Mouse (Mus musculus): ENCODE results near the gene Prkag3.

The Prkag3 gene

DNA sequence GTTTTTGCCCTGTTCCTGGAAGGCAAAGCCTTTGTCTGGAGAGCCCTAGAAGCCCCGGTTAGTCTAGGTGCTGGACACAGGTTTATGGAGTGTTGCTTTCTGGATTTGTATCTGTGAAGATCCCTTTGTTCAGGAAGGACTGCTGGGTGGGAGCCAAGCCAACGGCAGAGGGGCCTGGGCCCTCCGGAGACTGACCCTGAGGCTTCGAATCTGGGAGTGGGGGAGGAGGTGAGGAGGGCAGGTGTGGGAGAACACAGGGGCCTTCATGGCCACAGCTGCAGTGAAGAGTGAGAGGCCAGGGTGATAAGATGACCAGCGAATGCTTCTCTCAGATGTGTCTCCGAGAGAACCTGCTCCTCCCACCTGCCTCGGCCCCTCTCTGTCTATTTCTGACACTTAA is 25.0 kb upstream of the Prkag3 start:
- DNase-seq (ENCODE audit: low read depth, low spot score), result no peak
- no peaks in the 10 kb centered on the region; the same call in none of the 2 replicates for H3K27me3 ChIP-seq (ENCODE audit: control insufficient read depth, insufficient read depth, low read length, poor library complexity, severe bottlenecking)
- H3K36me3 ChIP-seq (ENCODE audit: control insufficient read depth, insufficient read depth, low read length, poor library complexity, severe bottlenecking), result no peaks in the 10 kb centered on the region

DNA sequence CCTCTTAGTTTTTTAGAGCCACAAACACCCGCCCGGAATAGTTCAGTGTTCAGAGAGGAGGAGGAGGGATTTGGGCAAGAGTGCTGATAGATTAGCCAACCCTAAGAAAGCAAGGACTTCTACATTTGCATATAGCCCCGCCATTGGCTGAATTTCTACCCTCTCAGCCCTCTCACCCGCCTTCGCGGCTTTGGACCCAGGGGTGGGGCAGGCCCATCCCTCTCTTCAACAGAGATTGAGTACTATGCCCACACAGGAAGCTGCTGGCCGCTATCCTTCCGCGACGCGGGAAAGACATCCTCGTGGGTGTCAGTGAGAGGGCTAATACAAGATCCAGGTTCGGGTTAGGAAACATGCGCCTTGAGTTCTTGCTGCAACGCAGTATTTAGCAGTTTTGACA is 24.1 kb upstream of the Prkag3 start:
- no peaks in the 10 kb centered on the region for H3K36me3 ChIP-seq (ENCODE audit: control insufficient read depth, insufficient read depth, low read length, poor library complexity, severe bottlenecking)
- no peaks in the 10 kb centered on the region; the same call in none of the 2 replicates for H3K27me3 ChIP-seq (ENCODE audit: control insufficient read depth, insufficient read depth, low read length, poor library complexity, severe bottlenecking)
- peak; percentile 50 for DNase-seq (ENCODE audit: low read depth, low spot score)

DNA sequence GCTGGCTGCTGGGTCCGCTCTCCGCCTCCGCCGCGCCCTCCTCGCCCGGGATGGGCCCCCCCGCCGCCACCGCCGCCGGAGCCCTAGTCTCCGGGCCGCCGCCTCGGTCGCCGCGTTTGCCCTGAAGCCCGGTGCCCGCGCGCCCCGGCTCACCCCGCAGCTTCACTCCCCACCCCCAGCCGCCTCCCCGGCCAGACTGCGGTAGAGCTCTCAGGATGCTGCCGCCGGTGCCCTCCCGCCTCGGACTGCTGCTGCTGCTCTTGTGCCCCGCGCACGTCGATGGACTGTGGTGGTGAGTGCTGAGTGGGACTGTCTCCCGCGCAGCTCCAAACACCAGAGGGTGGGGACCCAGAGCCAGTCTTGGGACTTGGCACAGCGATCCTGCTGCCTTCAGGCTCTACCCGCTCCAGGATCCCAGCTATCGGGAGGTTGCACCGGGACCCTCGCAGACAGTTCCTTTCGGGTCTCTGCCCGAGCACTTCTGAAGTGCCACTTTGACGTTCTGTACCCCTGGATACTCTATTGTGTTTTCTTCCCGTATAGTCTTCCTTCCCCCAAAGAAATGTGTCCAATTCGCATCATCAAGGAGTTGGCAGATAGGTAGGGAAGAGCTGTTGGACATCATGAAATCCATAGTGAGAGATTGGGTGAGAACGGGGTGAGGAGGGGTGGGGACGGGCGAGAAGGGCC is 23.1 kb upstream of the Prkag3 start:
- DNase-seq (ENCODE audit: low read depth, low spot score), result no peak
- H3K36me3 ChIP-seq (ENCODE audit: control insufficient read depth, insufficient read depth, low read length, poor library complexity, severe bottlenecking), result no peaks in the 10 kb centered on the region
- no peaks in the 10 kb centered on the region; the same call in none of the 2 replicates for H3K27me3 ChIP-seq (ENCODE audit: control insufficient read depth, insufficient read depth, low read length, poor library complexity, severe bottlenecking)

- Histone ChIP-seq H3K27me3 (ENCODE audit: control insufficient read depth, insufficient read depth, low read length, poor library complexity, severe bottlenecking) (no peaks in the 10 kb centered on the region; the same call in none of the 2 replicates), H3K36me3 (ENCODE audit: control insufficient read depth, insufficient read depth, low read length, poor library complexity, severe bottlenecking) (no peaks in the 10 kb centered on the region)
- DNase-seq (ENCODE audit: low read depth, low spot score), result no peak
Measured at GRCm38 (mm10) chr1:74771845-74771930, 22.7 kb upstream of the Prkag3 start, which contains the start of gene Wnt6. Wnt6 (plus strand) TSS chr1:74771892.

GRCm38 (mm10) chr1:74771467-74771844 is 22.4 kb upstream of the Prkag3 start:
- no peaks in the 10 kb centered on the region; the same call in none of the 2 replicates for H3K27me3 ChIP-seq (ENCODE audit: control insufficient read depth, insufficient read depth, low read length, poor library complexity, severe bottlenecking)
- no peaks in the 10 kb centered on the region for H3K36me3 ChIP-seq (ENCODE audit: control insufficient read depth, insufficient read depth, low read length, poor library complexity, severe bottlenecking)
- DNase-seq (ENCODE audit: low read depth, low spot score), result no peak

- DNase-seq (ENCODE audit: low read depth, low spot score), result no peak
- Histone ChIP-seq H3K27me3 (ENCODE audit: control insufficient read depth, insufficient read depth, low read length, poor library complexity, severe bottlenecking) (no peaks in the 10 kb centered on the region; the same call in none of the 2 replicates), H3K36me3 (ENCODE audit: control insufficient read depth, insufficient read depth, low read length, poor library complexity, severe bottlenecking) (no peaks in the 10 kb centered on the region)
Measured at GRCm38 (mm10) chr1:74770727-74771466, 21.9 kb upstream of the Prkag3 start.

DNA sequence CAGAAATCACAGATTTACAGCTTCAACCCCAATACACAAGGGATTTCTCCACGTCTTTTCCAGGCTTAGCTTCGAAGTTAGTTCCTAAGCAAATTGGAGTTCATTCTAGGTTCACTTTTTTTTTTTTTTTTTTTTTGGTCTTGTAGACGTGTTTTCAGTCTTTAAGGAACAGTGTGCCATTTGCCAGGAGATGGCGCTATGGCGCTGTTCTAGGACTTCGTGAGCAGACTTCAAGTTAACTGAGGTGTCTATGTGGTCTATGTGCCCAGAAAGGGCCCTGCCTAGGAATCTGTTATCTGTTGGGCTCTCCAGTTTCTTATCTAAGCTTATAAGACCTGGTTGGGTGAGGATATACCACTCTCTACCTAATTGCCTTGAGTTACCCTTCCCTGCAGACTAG is 14.1 kb upstream of the Prkag3 start:
- H3K36me3 ChIP-seq (ENCODE audit: control insufficient read depth, insufficient read depth, low read length, poor library complexity, severe bottlenecking), result no peaks in the 10 kb centered on the region
- peak; percentile 88 for DNase-seq (ENCODE audit: low read depth, low spot score)
- no peaks in the 10 kb centered on the region; the same call in 1 of the 2 replicates for H3K27me3 ChIP-seq (ENCODE audit: control insufficient read depth, insufficient read depth, low read length, poor library complexity, severe bottlenecking)

GRCm38 (mm10) chr1:74759773-74760172 is 10.8 kb upstream of the Prkag3 start:
- Histone ChIP-seq H3K36me3 (ENCODE audit: control insufficient read depth, insufficient read depth, low read length, poor library complexity, severe bottlenecking) (no peaks in the 10 kb centered on the region), H3K27me3 (ENCODE audit: control insufficient read depth, insufficient read depth, low read length, poor library complexity, severe bottlenecking) (no peaks in the 10 kb centered on the region; the same call in 1 of the 2 replicates)
- peak; percentile 42 for DNase-seq (ENCODE audit: low read depth, low spot score)

DNA sequence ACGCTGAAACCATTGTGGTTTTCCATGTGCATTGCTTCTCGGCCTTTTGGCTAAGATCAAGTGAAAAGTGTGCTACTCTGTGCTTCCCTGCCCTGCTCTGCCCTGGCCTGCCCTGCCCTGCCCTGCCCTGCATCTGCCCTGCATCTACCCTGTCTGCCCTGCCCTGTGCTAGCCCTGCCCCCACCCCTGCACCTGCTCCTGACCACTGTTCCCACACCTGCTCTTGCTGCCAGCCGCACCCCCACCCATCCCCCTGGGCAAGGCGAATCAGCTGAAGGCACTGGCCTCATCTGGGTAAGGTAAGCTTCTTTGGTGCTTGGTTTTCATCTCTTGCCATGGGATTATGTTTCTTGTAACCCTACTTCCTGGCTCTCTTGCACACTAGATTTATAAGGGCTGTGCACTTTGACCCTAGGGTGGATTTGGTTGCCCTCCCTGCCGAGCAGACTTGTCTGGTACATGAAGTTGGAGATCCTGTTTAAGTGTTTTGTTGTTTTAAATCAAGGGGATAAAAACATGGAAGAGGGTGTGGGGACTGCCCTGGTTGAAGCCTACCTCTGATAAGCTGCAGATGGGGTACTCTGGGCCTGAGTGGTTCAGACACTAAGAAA is 5.3 kb upstream of the Prkag3 start:
- no peak for DNase-seq (ENCODE audit: low read depth, low spot score)
- no peaks in the 10 kb centered on the region for H3K27me3 ChIP-seq (ENCODE audit: control insufficient read depth, insufficient read depth, low read length, poor library complexity, severe bottlenecking)
- no peaks in the 10 kb centered on the region for H3K36me3 ChIP-seq (ENCODE audit: control insufficient read depth, insufficient read depth, low read length, poor library complexity, severe bottlenecking)

GRCm38 (mm10) chr1:74753266-74753974 is 4.4 kb upstream of the Prkag3 start:
- no peaks in the 10 kb centered on the region for H3K36me3 ChIP-seq (ENCODE audit: control insufficient read depth, insufficient read depth, low read length, poor library complexity, severe bottlenecking)
- H3K27me3 ChIP-seq (ENCODE audit: control insufficient read depth, insufficient read depth, low read length, poor library complexity, severe bottlenecking), result no peaks in the 10 kb centered on the region
- peak; percentile 64 for DNase-seq (ENCODE audit: low read depth, low spot score)

DNA sequence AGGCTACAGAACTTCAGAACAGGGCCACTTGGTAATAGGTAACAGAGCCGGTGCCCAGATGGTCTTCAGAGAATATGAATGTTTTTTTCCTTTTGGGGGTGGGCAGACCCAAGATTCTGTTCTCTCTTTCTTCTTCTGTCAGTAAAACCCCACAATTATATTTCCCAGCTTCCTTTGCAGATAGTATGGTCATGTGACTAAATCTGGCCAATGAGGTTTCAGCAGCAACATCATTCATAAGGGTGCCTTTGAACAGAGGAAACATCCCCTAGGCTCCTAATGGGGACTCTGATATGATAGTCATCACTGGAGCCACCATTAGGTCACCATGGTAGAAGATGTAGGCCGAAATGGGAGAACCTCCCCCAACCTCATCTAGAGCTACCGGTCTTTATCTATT is 3.8 kb upstream of the Prkag3 start:
- DNase-seq (ENCODE audit: low read depth, low spot score), result no peak
- no peaks in the 10 kb centered on the region for H3K27me3 ChIP-seq (ENCODE audit: control insufficient read depth, insufficient read depth, low read length, poor library complexity, severe bottlenecking)

DNA sequence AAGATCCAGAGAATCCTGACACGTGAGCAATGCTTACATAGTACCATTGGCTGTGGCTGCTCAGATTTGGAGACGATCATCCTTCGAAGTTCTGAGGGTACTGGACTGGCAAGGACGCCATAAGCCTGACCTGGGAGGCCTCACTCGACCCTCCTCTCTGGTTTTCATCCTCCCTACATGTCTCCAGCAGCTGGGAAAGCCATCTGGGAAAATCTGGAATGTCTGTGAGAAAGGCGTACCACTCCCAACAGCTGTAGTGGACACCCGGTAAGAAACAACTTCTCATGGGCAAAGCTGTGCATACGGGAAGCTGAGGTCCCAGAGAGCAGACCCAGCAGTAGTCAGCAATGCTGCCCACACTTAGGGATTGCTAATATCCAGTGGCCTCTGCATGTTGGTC is 3.1 kb upstream of the Prkag3 start:
- H3K27me3 ChIP-seq (ENCODE audit: control insufficient read depth, insufficient read depth, low read length, poor library complexity, severe bottlenecking), result no peaks in the 10 kb centered on the region
- H3K36me3 ChIP-seq (ENCODE audit: control insufficient read depth, insufficient read depth, low read length, poor library complexity, severe bottlenecking), result no peaks in the 10 kb centered on the region
- no peak for DNase-seq (ENCODE audit: low read depth, low spot score)

More for the DNA sequence above, 3.8 kb upstream of the Prkag3 start:
- no peaks in the 10 kb centered on the region for H3K36me3 ChIP-seq (ENCODE audit: control insufficient read depth, insufficient read depth, low read length, poor library complexity, severe bottlenecking)

- Histone ChIP-seq H3K27me3 (ENCODE audit: control insufficient read depth, insufficient read depth, low read length, poor library complexity, severe bottlenecking) (no peaks in the 10 kb centered on the region), H3K36me3 (ENCODE audit: control insufficient read depth, insufficient read depth, low read length, poor library complexity, severe bottlenecking) (no peaks in the 10 kb centered on the region)
- DNase-seq (ENCODE audit: low read depth, low spot score), result no peak
Measured at GRCm38 (mm10) chr1:74750683-74751082, 1.7 kb upstream of the Prkag3 start.

- Histone ChIP-seq H3K36me3 (ENCODE audit: control insufficient read depth, insufficient read depth, low read length, poor library complexity, severe bottlenecking) (no peaks in the 10 kb centered on the region), H3K27me3 (ENCODE audit: control insufficient read depth, insufficient read depth, low read length, poor library complexity, severe bottlenecking) (no peaks in the 10 kb centered on the region)
- DNase-seq (ENCODE audit: low read depth, low spot score), result no peak
Measured at GRCm38 (mm10) chr1:74749301-74749700, 280 bp upstream of the Prkag3 start.

- H3K36me3 ChIP-seq (ENCODE audit: control insufficient read depth, insufficient read depth, low read length, poor library complexity, severe bottlenecking), result no peaks in the 10 kb centered on the region
- no peaks in the 10 kb centered on the region for H3K27me3 ChIP-seq (ENCODE audit: control insufficient read depth, insufficient read depth, low read length, poor library complexity, severe bottlenecking)
- no peak for DNase-seq (ENCODE audit: low read depth, low spot score)
Measured at GRCm38 (mm10) chr1:74747335-74747734, 1.7 kb downstream of the Prkag3 start.
